Mouse (Mus musculus) myocyte (in vitro differentiated cells): ENCODE data around the gene Olfr201. TPM values are rescaled to one million over a fixed set of nuclear protein-coding genes. Genes with fewer than 3 reads are reported as not detected.
"Not testable (repeated sequence)": the region's sequence is repeated elsewhere in the genome, so short reads cannot be mapped to it uniquely, and the experiment has no call there.

ENCODE experiments used
- H3K27me3 ChIP-seq: one replicate; pipeline ENCODE4 v1.6.1; 2011; ENCODE audit not compliant: control insufficient read depth, insufficient read depth, insufficient read length
- H3K36me3 ChIP-seq: one replicate; pipeline ENCODE4 v1.6.1; 2011; ENCODE audit not compliant: control insufficient read depth, insufficient read depth
- H3K4me2 ChIP-seq: one replicate; pipeline ENCODE4 v1.6.1; 2011; ENCODE audit warnings: low read depth, control low read depth
- H3K4me3 ChIP-seq: one replicate; pipeline ENCODE4 v1.5.1; 2011; ENCODE audit warnings: mild to moderate bottlenecking, control low read depth, moderate library complexity
- H3K79me2 ChIP-seq: one replicate; pipeline ENCODE4 v1.6.1; 2011; ENCODE audit not compliant: control insufficient read depth, insufficient read depth
- H3ac ChIP-seq: one replicate; pipeline ENCODE4 v1.6.1; 2011; ENCODE audit not compliant: control insufficient read depth, insufficient read length
- MAX ChIP-seq: IDR thresholded peaks from one replicate; pipeline ENCODE4 v1.6.1; 2011; ENCODE audit warnings: low read depth, mild to moderate bottlenecking, control low read depth
- MYOD1 ChIP-seq, 3 experiments: IDR thresholded peaks; one replicate each; pipeline ENCODE4 v1.6.1; 2011; ENCODE audit warnings: control low read depth in 2 of 3, low read depth in 2 of 3, mild to moderate bottlenecking in 2 of 3, moderate library complexity in 1 of 3; ENCODE audit not compliant: insufficient read length in 2 of 3, control insufficient read depth in 1 of 3
- POLR2AphosphoS2 ChIP-seq: IDR thresholded peaks from one replicate; pipeline ENCODE4 v1.6.1; 2011; ENCODE audit warnings: low read depth, control low read depth; ENCODE audit not compliant: insufficient read length
- REST ChIP-seq: IDR thresholded peaks from one replicate; pipeline ENCODE4 v1.6.1; 2011; ENCODE audit warnings: mild to moderate bottlenecking, control low read depth, moderate library complexity; ENCODE audit not compliant: insufficient read depth, insufficient read length
- polyA plus RNA-seq: library from polyadenylated mRNA; unstranded; fragments of >200 nt; fragmentation: generic; extraction: Trizol; gene quantifications from one replicate; pipeline ENCODE4 v1.2.1, GENCODE M21; 2012; ENCODE audit warnings: missing spikeins

Gene Olfr201
- polyA plus RNA-seq, 1 experiment, result not detected

DNA sequence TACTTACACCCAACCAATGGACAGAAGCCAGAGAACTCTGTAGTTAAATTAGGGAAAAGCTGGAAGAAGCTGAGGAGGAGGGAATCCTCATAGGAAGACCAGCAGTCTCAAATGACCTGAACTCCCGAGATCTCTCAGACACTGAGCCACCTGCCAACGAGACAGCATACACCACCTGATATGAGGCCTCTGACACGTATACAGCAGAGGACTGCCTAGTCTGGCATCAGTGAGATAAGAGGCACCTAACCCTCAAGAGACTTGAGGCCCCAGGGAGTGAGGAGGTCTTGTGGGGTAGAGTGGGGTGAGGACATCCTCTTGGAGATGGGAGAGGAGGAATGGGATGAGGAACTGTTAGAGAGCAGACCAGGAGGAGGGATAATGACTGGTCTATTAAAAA lies 8.1 kb upstream of the Olfr201 start:
- TF ChIP-seq REST (no peak), MYOD1 (IDR thresholded peaks at IDR 0.05; ENCODE audit: control insufficient read depth in 1 of 3, insufficient read length in 2 of 3, low read depth in 2 of 3) (no peak), POLR2AphosphoS2 (no peak)
- Histone ChIP-seq H3ac (no peak overlapping the region), H3K27me3 (no peaks in the 10 kb centered on the region), H3K4me2 (no peak overlapping the region), H3K36me3 (no peaks in the 10 kb centered on the region), H3K79me2 (no peaks in the 10 kb centered on the region), H3K4me3 (no peak overlapping the region)

DNA sequence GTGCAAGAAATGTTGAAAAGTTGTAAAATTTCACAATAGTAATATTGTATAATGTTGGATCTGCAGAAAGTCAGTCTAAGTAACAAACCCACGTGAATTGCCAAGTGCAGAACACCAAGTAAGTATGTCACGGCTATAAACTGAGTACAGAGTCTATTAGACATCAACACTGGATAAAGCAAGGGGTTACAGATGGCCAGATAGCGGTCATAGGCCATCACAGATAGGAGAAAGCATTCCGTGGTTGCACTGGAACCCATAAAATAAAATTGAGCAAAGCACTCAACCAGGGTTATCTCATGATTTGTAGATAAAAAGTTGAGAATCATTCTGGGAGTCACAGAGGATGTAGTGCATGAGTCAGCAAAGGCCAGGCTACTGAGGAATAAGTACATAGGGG lies 3.3 kb downstream of the Olfr201 start:
- not testable (repeated sequence) for H3K27me3 ChIP-seq, H3K4me3 ChIP-seq, H3K36me3 ChIP-seq, H3ac ChIP-seq, H3K79me2 ChIP-seq, H3K4me2 ChIP-seq

DNA sequence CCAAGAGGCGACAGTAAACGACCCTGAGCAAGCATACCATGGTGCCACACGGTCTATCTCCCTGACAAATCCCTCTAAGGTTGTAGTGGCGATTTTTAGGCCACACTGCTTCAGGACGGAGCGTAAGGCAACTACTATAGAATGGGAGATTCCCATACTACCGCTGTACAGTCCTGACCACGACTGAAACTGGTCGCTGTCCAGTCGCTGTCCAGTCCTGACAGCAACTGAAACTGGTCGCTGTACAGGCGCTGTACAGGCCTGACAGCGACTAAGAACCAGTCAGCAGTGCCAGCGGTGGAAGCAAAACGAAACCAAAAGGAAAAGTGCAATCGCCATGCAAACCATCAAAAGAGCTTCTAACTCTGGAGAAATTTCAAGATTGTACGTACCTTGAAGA lies 22.7 kb downstream of the Olfr201 start:
- no peaks in the 10 kb centered on the region for H3K36me3 ChIP-seq
- H3ac ChIP-seq, result no peak overlapping the region
- no peak overlapping the region for H3K4me3 ChIP-seq
- no peaks in the 10 kb centered on the region for H3K27me3 ChIP-seq
- H3K4me2 ChIP-seq, result no peak overlapping the region
- H3K79me2 ChIP-seq, result no peaks in the 10 kb centered on the region
- TF ChIP-seq MAX (no peak), REST (peak; percentile 83)

DNA sequence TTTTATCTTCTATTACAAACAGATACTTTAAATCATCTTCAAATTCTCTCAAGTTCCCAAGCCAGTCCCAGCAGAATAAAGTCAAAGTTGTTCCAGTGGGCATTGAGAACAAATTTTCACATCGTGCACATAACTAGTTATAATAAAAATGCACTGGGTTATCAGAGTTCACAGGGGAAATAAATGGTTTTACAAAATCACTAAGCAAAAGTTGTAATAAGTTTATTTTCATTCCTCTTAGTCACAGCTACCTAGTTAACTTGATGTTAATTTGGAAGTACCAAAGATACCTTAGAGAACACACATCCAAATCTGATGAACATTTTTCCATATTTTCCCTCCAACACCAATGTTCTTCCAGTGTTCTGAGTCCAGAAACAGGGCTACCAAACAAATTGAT lies 52.8 kb downstream of the Olfr201 start, which contains the start of gene Olfr199:
Olfr199 (minus strand) TSS at position 101 of the 400 bp plus-strand sequence.
- H3K4me3 ChIP-seq, H3K4me2 ChIP-seq, H3ac ChIP-seq, H3K36me3 ChIP-seq, H3K79me2 ChIP-seq, H3K27me3 ChIP-seq: not testable (repeated sequence)

DNA sequence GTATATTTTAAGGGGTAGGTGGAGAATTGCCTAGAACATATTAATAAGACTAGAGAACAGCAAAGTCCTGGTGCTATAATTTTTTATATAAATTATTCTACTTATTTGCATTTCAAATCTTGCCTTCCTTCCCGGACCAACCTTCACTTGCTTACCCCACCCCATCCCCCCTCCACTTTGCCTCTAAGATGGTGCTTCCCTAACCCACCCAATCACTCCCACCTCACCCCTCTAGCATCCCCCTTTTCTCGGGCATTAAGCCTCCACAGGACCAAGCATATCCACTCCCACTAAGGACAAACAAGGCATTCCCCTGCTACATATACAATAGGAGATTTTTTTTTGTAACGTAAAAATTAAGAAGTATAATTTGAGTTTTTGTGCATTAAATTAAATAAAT lies 54.6 kb downstream of the Olfr201 start:
- not testable (repeated sequence) for H3K4me2 ChIP-seq, H3K79me2 ChIP-seq, H3K4me3 ChIP-seq, H3ac ChIP-seq, H3K36me3 ChIP-seq, H3K27me3 ChIP-seq

Other genes starting within 250 kb of the Olfr201 start
- gene Olfr186, start 242.3 kb downstream of the Olfr201 start, polyA plus RNA-seq, result not detected
- not detected for gene Olfr187, start 232.9 kb downstream of the Olfr201 start, polyA plus RNA-seq
- gene Olfr190, start 194.6 kb downstream of the Olfr201 start, polyA plus RNA-seq, result not detected
- gene Olfr191, start 182.8 kb downstream of the Olfr201 start, polyA plus RNA-seq, result not detected
- gene Olfr193, start 160.8 kb downstream of the Olfr201 start, polyA plus RNA-seq, result not detected
- not detected for gene Olfr194, start 151.6 kb downstream of the Olfr201 start, polyA plus RNA-seq
- gene Olfr195, start 125.6 kb downstream of the Olfr201 start, polyA plus RNA-seq, result not detected
- not detected for gene Olfr196, start 102.2 kb downstream of the Olfr201 start, polyA plus RNA-seq
- gene Olfr198, start 69.1 kb downstream of the Olfr201 start, polyA plus RNA-seq, result not detected
- not detected for gene Olfr199, start 52.9 kb downstream of the Olfr201 start, polyA plus RNA-seq
- not detected for gene Olfr202, start 14.2 kb upstream of the Olfr201 start, polyA plus RNA-seq
- gene Olfr203, start 26.2 kb upstream of the Olfr201 start, polyA plus RNA-seq, result not detected
- gene Olfr204, start 45.6 kb upstream of the Olfr201 start, polyA plus RNA-seq, result not detected
- not detected for gene Olfr205, start 58.5 kb upstream of the Olfr201 start, polyA plus RNA-seq
- not detected for gene Olfr206, start 76.6 kb upstream of the Olfr201 start, polyA plus RNA-seq
- not detected for gene Olfr209, start 91.4 kb upstream of the Olfr201 start, polyA plus RNA-seq
- not detected for gene Gabrr3, start 134.7 kb upstream of the Olfr201 start, polyA plus RNA-seq
- gene Riox2, start 199.1 kb upstream of the Olfr201 start, polyA plus RNA-seq, result 20.8 TPM